Mouse (Mus musculus) MEL (cell line): Measurements from ENCODE around the gene Usmg5. TPM values are rescaled to one million over a fixed set of nuclear protein-coding genes. Genes with fewer than 3 reads are reported as not detected.
A peak's percentile ranks its signal among the peaks of the same experiment; 100 is the strongest.

Source experiments
- DNase-seq: peaks from one replicate; pipeline ENCODE4 v3.0.0; 2011; ENCODE audit warnings: low read depth, low spot score
- H3K27ac ChIP-seq: 2 replicates; pipeline ENCODE4 v1.5.1; 2012; ENCODE audit warnings: low read depth, mild to moderate bottlenecking, control low read depth, low read length, moderate library complexity; ENCODE audit not compliant: control insufficient read depth
- H3K27me3 ChIP-seq, 2 experiments: fragments of 150-350 bp in 1 of 2; sonication (generic) in 1 of 2; 2 replicates each; pipeline ENCODE4 v1.6.1; 2012; ENCODE audit warnings: low read length in 2 of 2, mild to moderate bottlenecking in 2 of 2, improper control_type of control experiment in 1 of 2, moderate library complexity in 1 of 2; ENCODE audit not compliant: insufficient read depth in 2 of 2, control insufficient read depth in 1 of 2
- H3K36me3 ChIP-seq, 2 experiments: 2 replicates each; pipeline ENCODE4 v1.6.1; 2012 to 2014; ENCODE audit warnings: low read length in 2 of 2, improper control_type of control experiment in 1 of 2, inconsistent platforms in 1 of 2, mild to moderate bottlenecking in 1 of 2; ENCODE audit not compliant: insufficient read depth in 2 of 2, control insufficient read depth in 1 of 2
- H3K4me1 ChIP-seq, 2 experiments: fragments of 150-350 bp in 1 of 2; sonication (generic) in 1 of 2; 2 replicates each; pipeline ENCODE4 v1.6.1; 2012; ENCODE audit warnings: low read length in 2 of 2, improper control_type of control experiment in 1 of 2, mild to moderate bottlenecking in 1 of 2; ENCODE audit not compliant: insufficient read depth in 2 of 2, control insufficient read depth in 1 of 2
- H3K4me3 ChIP-seq, 2 experiments: fragments of 150-350 bp in 1 of 2; sonication (generic) in 1 of 2; 2 replicates each; pipeline ENCODE4 v1.5.1; 2012; ENCODE audit warnings: low read depth in 2 of 2, low read length in 2 of 2, mild to moderate bottlenecking in 2 of 2, moderate library complexity in 2 of 2, control low read depth in 1 of 2, improper control_type of control experiment in 1 of 2; ENCODE audit not compliant: control insufficient read depth in 1 of 2, insufficient read depth in 1 of 2
- H3K79me2 ChIP-seq: 2 replicates; pipeline ENCODE4 v1.6.1; 2012; ENCODE audit warnings: mild to moderate bottlenecking, low read length, moderate library complexity; ENCODE audit not compliant: control insufficient read depth, poor library complexity, insufficient read depth
- H3K9ac ChIP-seq: 2 replicates; pipeline ENCODE4 v1.6.1; 2012; ENCODE audit warnings: low read depth, mild to moderate bottlenecking, control low read depth, low read length, moderate library complexity; ENCODE audit not compliant: control insufficient read depth, poor library complexity, severe bottlenecking
- H3K9me3 ChIP-seq: fragments of 150-350 bp; sonication (generic); replicated peaks from 2 replicates; pipeline ENCODE4 v1.6.1; 2012; ENCODE audit warnings: mild to moderate bottlenecking, low read length, improper control_type of control experiment, moderate library complexity; ENCODE audit not compliant: insufficient read depth
- BHLHE40 ChIP-seq: IDR thresholded peaks from 2 replicates; pipeline ENCODE4 v1.6.1; 2012; ENCODE audit warnings: low read depth, mild to moderate bottlenecking, inconsistent platforms, low read length, improper control_type of control experiment, borderline replicate concordance
- CHD1 ChIP-seq: IDR thresholded peaks from 2 replicates; pipeline ENCODE4 v1.6.1; 2012; ENCODE audit warnings: low read depth, mild to moderate bottlenecking, inconsistent platforms, low read length, improper control_type of control experiment
- CHD2 ChIP-seq: IDR thresholded peaks from 2 replicates; pipeline ENCODE4 v1.6.1; 2011; ENCODE audit warnings: low read length, improper control_type of control experiment
- CTCF ChIP-seq, 3 experiments: IDR thresholded peaks in 2 of 3; conservative IDR thresholded peaks in 1 of 3; 2 replicates each; pipeline ENCODE4 v1.5.1; 2011 to 2012; ENCODE audit warnings: low read length in 3 of 3, low read depth in 2 of 3, mild to moderate bottlenecking in 2 of 3, improper control_type of control experiment in 1 of 3, inconsistent platforms in 1 of 3, mixed read lengths in 1 of 3, moderate library complexity in 1 of 3; ENCODE audit not compliant: control insufficient read depth in 1 of 3, insufficient read depth in 1 of 3, poor library complexity in 1 of 3, severe bottlenecking in 1 of 3
- E2F4 ChIP-seq: IDR thresholded peaks from 2 replicates; pipeline ENCODE4 v1.6.1; 2011; ENCODE audit warnings: low read depth, low read length, improper control_type of control experiment, borderline replicate concordance
- ELF1 ChIP-seq: IDR thresholded peaks from 2 replicates; pipeline ENCODE4 v1.6.1; 2014; ENCODE audit warnings: low read depth, mild to moderate bottlenecking, inconsistent platforms, low read length, improper control_type of control experiment, moderate library complexity
- EP300 ChIP-seq, 2 experiments: IDR thresholded peaks; 2 replicates each; pipeline ENCODE4 v1.6.1; 2011; ENCODE audit warnings: improper control_type of control experiment in 2 of 2, low read length in 2 of 2, low read depth in 1 of 2, mild to moderate bottlenecking in 1 of 2
- GABPA ChIP-seq: IDR thresholded peaks from 2 replicates; pipeline ENCODE4 v1.6.1; 2012; ENCODE audit warnings: low read depth, mild to moderate bottlenecking, inconsistent platforms, low read length, improper control_type of control experiment, moderate library complexity
- GATA1 ChIP-seq: IDR thresholded peaks from 2 replicates; pipeline ENCODE4 v1.6.1; 2011; ENCODE audit warnings: low read depth, low read length, improper control_type of control experiment
- HCFC1 ChIP-seq: IDR thresholded peaks from 2 replicates; pipeline ENCODE4 v1.6.1; 2012; ENCODE audit warnings: low read depth, mild to moderate bottlenecking, inconsistent platforms, low read length, improper control_type of control experiment, moderate library complexity
- JUND ChIP-seq: IDR thresholded peaks from 2 replicates; pipeline ENCODE4 v1.6.1; 2011; ENCODE audit warnings: low read depth, mild to moderate bottlenecking, improper control_type of control experiment, low read length
- KAT2A ChIP-seq: conservative IDR thresholded peaks from 2 replicates; pipeline ENCODE4 v1.6.1; 2012; ENCODE audit warnings: low read depth, low read length, improper control_type of control experiment, inconsistent platforms
- MAFK ChIP-seq: IDR thresholded peaks from 2 replicates; pipeline ENCODE4 v1.6.1; 2011; ENCODE audit warnings: low read depth, mild to moderate bottlenecking, low read length, improper control_type of control experiment, borderline replicate concordance
- MAX ChIP-seq: IDR thresholded peaks from 2 replicates; pipeline ENCODE4 v1.6.1; 2011; ENCODE audit warnings: low read length, improper control_type of control experiment
- MAZ ChIP-seq: IDR thresholded peaks from 2 replicates; pipeline ENCODE4 v1.6.1; 2012; ENCODE audit warnings: low read depth, mild to moderate bottlenecking, inconsistent platforms, low read length, improper control_type of control experiment
- MEF2A ChIP-seq: IDR thresholded peaks from 2 replicates; pipeline ENCODE4 v1.6.1; 2014; ENCODE audit warnings: low read depth, mild to moderate bottlenecking, inconsistent platforms, low read length, improper control_type of control experiment; ENCODE audit not compliant: poor library complexity, insufficient replicate concordance, severe bottlenecking; ENCODE audit errors: extremely low read depth
- MXI1 ChIP-seq: IDR thresholded peaks from 2 replicates; pipeline ENCODE4 v1.6.1; 2011; ENCODE audit warnings: mild to moderate bottlenecking, low read depth, low read length, improper control_type of control experiment
- NELFE ChIP-seq: IDR thresholded peaks from 2 replicates; pipeline ENCODE4 v1.6.1; 2011; ENCODE audit warnings: low read depth, low read length, improper control_type of control experiment
- NRF1 ChIP-seq: IDR thresholded peaks from 2 replicates; pipeline ENCODE4 v1.6.1; 2014; ENCODE audit warnings: low read depth, mild to moderate bottlenecking, inconsistent platforms, low read length, improper control_type of control experiment, moderate library complexity; ENCODE audit not compliant: poor library complexity, insufficient read depth, severe bottlenecking
- POLR2AphosphoS2 ChIP-seq: IDR thresholded peaks from 2 replicates; pipeline ENCODE4 v1.6.1; 2011; ENCODE audit warnings: low read length, improper control_type of control experiment
- POLR2AphosphoS5 ChIP-seq: IDR thresholded peaks from 2 replicates; pipeline ENCODE4 v1.6.1; 2012; ENCODE audit warnings: low read depth, borderline replicate concordance, mild to moderate bottlenecking, inconsistent platforms, low read length, moderate library complexity, mixed read lengths
- RAD21 ChIP-seq: IDR thresholded peaks from 2 replicates; pipeline ENCODE4 v1.6.1; 2011; ENCODE audit warnings: mild to moderate bottlenecking, low read depth, low read length, improper control_type of control experiment
- RCOR1 ChIP-seq: IDR thresholded peaks from 2 replicates; pipeline ENCODE4 v1.6.1; 2012; ENCODE audit warnings: low read depth, mild to moderate bottlenecking, inconsistent platforms, low read length, improper control_type of control experiment
- SIN3A ChIP-seq: IDR thresholded peaks from 2 replicates; pipeline ENCODE4 v1.6.1; 2012; ENCODE audit warnings: low read length, improper control_type of control experiment, inconsistent platforms
- SMC3 ChIP-seq: IDR thresholded peaks from 2 replicates; pipeline ENCODE4 v1.6.1; 2011; ENCODE audit warnings: low read depth, low read length, improper control_type of control experiment
- TAL1 ChIP-seq: IDR thresholded peaks from 2 replicates; pipeline ENCODE4 v1.6.1; 2012; ENCODE audit warnings: mild to moderate bottlenecking, inconsistent platforms, low read length, moderate library complexity, mixed read lengths
- TBP ChIP-seq: IDR thresholded peaks from 2 replicates; pipeline ENCODE4 v1.8.0; 2011; ENCODE audit warnings: low read depth, low read length, improper control_type of control experiment
- TCF12 ChIP-seq: IDR thresholded peaks from 2 replicates; pipeline ENCODE4 v1.6.1; 2014; ENCODE audit warnings: low read depth, mild to moderate bottlenecking, inconsistent platforms, low read length, improper control_type of control experiment, moderate library complexity
- UBTF ChIP-seq: IDR thresholded peaks from 2 replicates; pipeline ENCODE4 v1.6.1; 2012; ENCODE audit warnings: low read depth, mild to moderate bottlenecking, inconsistent platforms, low read length, improper control_type of control experiment, moderate library complexity, borderline replicate concordance; ENCODE audit not compliant: insufficient read depth
- USF1 ChIP-seq: IDR thresholded peaks from 2 replicates; pipeline ENCODE4 v1.6.1; 2014; ENCODE audit warnings: low read depth, mild to moderate bottlenecking, inconsistent platforms, low read length, improper control_type of control experiment, moderate library complexity
- USF2 ChIP-seq, 2 experiments: IDR thresholded peaks; 2 replicates each; pipeline ENCODE4 v1.6.1; 2011 to 2012; ENCODE audit warnings: improper control_type of control experiment in 2 of 2, low read length in 2 of 2, borderline replicate concordance in 1 of 2, inconsistent platforms in 1 of 2, low read depth in 1 of 2, mild to moderate bottlenecking in 1 of 2; ENCODE audit not compliant: insufficient read depth in 1 of 2
- ZC3H11A ChIP-seq: IDR thresholded peaks from 2 replicates; pipeline ENCODE4 v1.6.1; 2012; ENCODE audit warnings: low read depth, mild to moderate bottlenecking, inconsistent platforms, low read length, improper control_type of control experiment
- ZKSCAN1 ChIP-seq: IDR thresholded peaks from 2 replicates; pipeline ENCODE4 v1.6.1; 2012; ENCODE audit warnings: low read depth, mild to moderate bottlenecking, inconsistent platforms, low read length, improper control_type of control experiment, moderate library complexity
- ZMIZ1 ChIP-seq: IDR thresholded peaks from 2 replicates; pipeline ENCODE4 v1.6.1; 2012; ENCODE audit warnings: low read depth, mild to moderate bottlenecking, inconsistent platforms, low read length, improper control_type of control experiment, moderate library complexity
- ZNF384 ChIP-seq: IDR thresholded peaks from 2 replicates; pipeline ENCODE4 v1.6.1; 2012; ENCODE audit warnings: low read depth, mild to moderate bottlenecking, inconsistent platforms, low read length, improper control_type of control experiment
- polyA plus RNA-seq, 2 experiments: library from polyadenylated mRNA; stranded (reverse) in 1 of 2; unstranded in 1 of 2; fragments of >175 nt in 1 of 2; fragments of >200 nt in 1 of 2; gene quantifications; 2 replicates each; pipeline versions ENCODE4 v1.2.1 to v1.2.4; 2012; ENCODE audit warnings: low replicate concordance in 2 of 2, low read depth in 1 of 2; ENCODE audit not compliant: insufficient read length in 2 of 2, insufficient read depth in 1 of 2, missing spikeins in 1 of 2
- total RNA-seq: library from RNA; depleted of rRNA; stranded (reverse); fragments of 300-350 nt; gene quantifications from 2 replicates; pipeline ENCODE4 v1.2.3, GENCODE M21; 2012; rRNA removed

The Usmg5 gene
- total RNA-seq (745 and 762 TPM in 2 replicates), polyA plus RNA-seq (100 to 1,000 TPM in 1 of 2 experiments, not detected in 1; 750 TPM)

DNA sequence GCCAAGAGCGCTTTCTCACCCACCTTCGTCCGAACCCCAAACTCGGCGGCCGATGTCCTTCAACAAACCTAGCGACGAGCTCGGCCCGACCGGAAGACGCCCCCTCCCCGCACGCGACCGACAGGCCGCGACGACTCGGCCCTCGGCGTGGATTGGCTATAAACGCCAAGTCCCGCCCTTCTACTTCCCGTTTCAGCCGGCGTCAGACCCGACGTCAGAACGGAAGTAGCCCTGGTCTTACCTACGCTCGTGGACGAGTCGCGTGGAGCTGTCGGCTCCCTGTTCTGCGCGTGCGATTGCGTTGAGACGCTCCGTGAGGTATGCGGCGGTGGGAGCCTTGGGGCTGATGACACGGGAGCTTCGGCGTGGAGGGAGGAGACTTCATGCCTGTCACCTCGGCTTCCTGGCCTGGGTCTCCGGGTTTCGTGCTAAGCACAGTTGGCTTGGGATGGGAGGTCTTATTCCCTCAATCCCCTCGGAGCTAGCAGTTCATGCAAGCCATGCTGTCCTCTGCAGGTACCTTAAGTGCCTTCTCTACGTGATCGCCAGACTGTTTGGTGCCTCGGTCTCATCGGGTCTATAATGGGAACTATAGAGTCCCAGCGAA lies at the start of gene Usmg5, which contains the start of gene Pdcd11:
TSS of gene Usmg5 (minus strand) at position 98 of the 607 bp plus-strand sequence.
TSS of gene Pdcd11 (plus strand) at position 219 of the 607 bp plus-strand sequence.
- H3K27ac ChIP-seq: peak within 1 kb of the TSS; percentile 66
- peak within 1 kb of the TSS; percentile 75 to 89 for H3K4me3 ChIP-seq
- H3K9me3 ChIP-seq: no peaks in the 10 kb centered on the region
- peaks cover 31 to 37% of the 10 kb centered on the region in 2 experiments for H3K36me3 ChIP-seq
- H3K9ac ChIP-seq: peak within 1 kb of the TSS; percentile 86
- DNase-seq: peak; percentile 100
- peaks cover 10 to 18% of the 10 kb centered on the region in 2 experiments for H3K4me1 ChIP-seq
- peaks cover 71% of the 10 kb centered on the region for H3K79me2 ChIP-seq
- no peaks in the 10 kb centered on the region for H3K27me3 ChIP-seq
- 0 out of 2 replicates have a peak, but pooled peaks have one; percentile 49 for TF ChIP-seq POLR2AphosphoS5
- no peak for TF ChIP-seq CTCF (IDR thresholded peaks at IDR 0.05 in 2 of 3, conservative IDR thresholded peaks at IDR 0.05 in 1 of 3; ENCODE audit: control insufficient read depth in 1 of 3, insufficient read depth in 1 of 3, low read depth in 2 of 3, low read length in 3 of 3, poor library complexity in 1 of 3, severe bottlenecking in 1 of 3)
- no peak for TF ChIP-seq ZNF384
- TF ChIP-seq TBP: peak; percentile 91
- TF ChIP-seq JUND: no peak
- no peak for TF ChIP-seq TAL1
- TF ChIP-seq MAFK: no peak
- peak; percentile 97 for TF ChIP-seq BHLHE40
- peak; percentile 95 for TF ChIP-seq HCFC1
- TF ChIP-seq TCF12: peak; percentile 72
- TF ChIP-seq MEF2A: 0 out of 2 replicates have a peak, but pooled peaks have one; percentile 22
- TF ChIP-seq EP300 (IDR thresholded peaks at IDR 0.05; ENCODE audit: low read depth in 1 of 2, low read length in 2 of 2): no peak
- TF ChIP-seq CHD2: no peak; the same call in 1 of the 2 replicates
- peak; percentile 85 for TF ChIP-seq KAT2A
- peak; percentile 56; the same call in 1 of the 2 replicates for TF ChIP-seq NRF1
- peak; percentile 17; the same call in 1 of the 2 replicates for TF ChIP-seq RCOR1
- no peak for TF ChIP-seq GABPA
- peak; percentile 99 for TF ChIP-seq NELFE
- TF ChIP-seq SIN3A: peak; percentile 99
- TF ChIP-seq MAX: peak; percentile 94
- TF ChIP-seq ZC3H11A: no peak
- no peak for TF ChIP-seq RAD21
- no peak for TF ChIP-seq GATA1
- TF ChIP-seq MAZ: peak; percentile 100
- no peak for TF ChIP-seq ZKSCAN1
- TF ChIP-seq POLR2AphosphoS2: peak; percentile 98
- no peak for TF ChIP-seq SMC3
- TF ChIP-seq MXI1: peak; percentile 100
- no peak for TF ChIP-seq E2F4
- no peak for TF ChIP-seq USF2 (IDR thresholded peaks at IDR 0.05; ENCODE audit: borderline replicate concordance in 1 of 2, insufficient read depth in 1 of 2, low read depth in 1 of 2, low read length in 2 of 2)
- no peak; the same call in 1 of the 2 replicates for TF ChIP-seq UBTF
- TF ChIP-seq ZMIZ1: peak; percentile 84
- peak; percentile 93 for TF ChIP-seq ELF1
- TF ChIP-seq USF1: peak; percentile 41
- no peak for TF ChIP-seq CHD1
